Mouse (Mus musculus) MEL (cell line): ENCODE results near the gene Morc2b. TPM values are rescaled to one million over a fixed set of nuclear protein-coding genes. Genes with fewer than 3 reads are reported as not detected.
"Not testable (repeated sequence)": the region's sequence is repeated elsewhere in the genome, so short reads cannot be mapped to it uniquely, and the experiment has no call there.

Experiments used
- DNase-seq: peaks from one replicate; pipeline ENCODE4 v3.0.0; 2011; ENCODE audit warnings: low read depth, low spot score
- H3K27ac ChIP-seq: 2 replicates; pipeline ENCODE4 v1.5.1; 2012; ENCODE audit warnings: low read depth, mild to moderate bottlenecking, control low read depth, low read length, moderate library complexity; ENCODE audit not compliant: control insufficient read depth
- H3K27me3 ChIP-seq, 2 experiments: fragments of 150-350 bp in 1 of 2; sonication (generic) in 1 of 2; 2 replicates each; pipeline ENCODE4 v1.6.1; 2012; ENCODE audit warnings: low read length in 2 of 2, mild to moderate bottlenecking in 2 of 2, improper control_type of control experiment in 1 of 2, moderate library complexity in 1 of 2; ENCODE audit not compliant: insufficient read depth in 2 of 2, control insufficient read depth in 1 of 2
- H3K36me3 ChIP-seq, 2 experiments: 2 replicates each; pipeline ENCODE4 v1.6.1; 2012 to 2014; ENCODE audit warnings: low read length in 2 of 2, improper control_type of control experiment in 1 of 2, inconsistent platforms in 1 of 2, mild to moderate bottlenecking in 1 of 2; ENCODE audit not compliant: insufficient read depth in 2 of 2, control insufficient read depth in 1 of 2
- H3K4me1 ChIP-seq, 2 experiments: fragments of 150-350 bp in 1 of 2; sonication (generic) in 1 of 2; 2 replicates each; pipeline ENCODE4 v1.6.1; 2012; ENCODE audit warnings: low read length in 2 of 2, improper control_type of control experiment in 1 of 2, mild to moderate bottlenecking in 1 of 2; ENCODE audit not compliant: insufficient read depth in 2 of 2, control insufficient read depth in 1 of 2
- H3K4me3 ChIP-seq, 2 experiments: fragments of 150-350 bp in 1 of 2; sonication (generic) in 1 of 2; 2 replicates each; pipeline ENCODE4 v1.5.1; 2012; ENCODE audit warnings: low read depth in 2 of 2, low read length in 2 of 2, mild to moderate bottlenecking in 2 of 2, moderate library complexity in 2 of 2, control low read depth in 1 of 2, improper control_type of control experiment in 1 of 2; ENCODE audit not compliant: control insufficient read depth in 1 of 2, insufficient read depth in 1 of 2
- H3K79me2 ChIP-seq: 2 replicates; pipeline ENCODE4 v1.6.1; 2012; ENCODE audit warnings: mild to moderate bottlenecking, low read length, moderate library complexity; ENCODE audit not compliant: control insufficient read depth, poor library complexity, insufficient read depth
- H3K9ac ChIP-seq: 2 replicates; pipeline ENCODE4 v1.6.1; 2012; ENCODE audit warnings: low read depth, mild to moderate bottlenecking, control low read depth, low read length, moderate library complexity; ENCODE audit not compliant: control insufficient read depth, poor library complexity, severe bottlenecking
- H3K9me3 ChIP-seq: fragments of 150-350 bp; sonication (generic); replicated peaks from 2 replicates; pipeline ENCODE4 v1.6.1; 2012; ENCODE audit warnings: mild to moderate bottlenecking, low read length, improper control_type of control experiment, moderate library complexity; ENCODE audit not compliant: insufficient read depth
- CHD2 ChIP-seq: IDR thresholded peaks from 2 replicates; pipeline ENCODE4 v1.6.1; 2011; ENCODE audit warnings: low read length, improper control_type of control experiment
- CTCF ChIP-seq, 3 experiments: IDR thresholded peaks in 2 of 3; conservative IDR thresholded peaks in 1 of 3; 2 replicates each; pipeline ENCODE4 v1.5.1; 2011 to 2012; ENCODE audit warnings: low read length in 3 of 3, low read depth in 2 of 3, mild to moderate bottlenecking in 2 of 3, improper control_type of control experiment in 1 of 3, inconsistent platforms in 1 of 3, mixed read lengths in 1 of 3, moderate library complexity in 1 of 3; ENCODE audit not compliant: control insufficient read depth in 1 of 3, insufficient read depth in 1 of 3, poor library complexity in 1 of 3, severe bottlenecking in 1 of 3
- E2F4 ChIP-seq: IDR thresholded peaks from 2 replicates; pipeline ENCODE4 v1.6.1; 2011; ENCODE audit warnings: low read depth, low read length, improper control_type of control experiment, borderline replicate concordance
- EP300 ChIP-seq, 2 experiments: IDR thresholded peaks; 2 replicates each; pipeline ENCODE4 v1.6.1; 2011; ENCODE audit warnings: improper control_type of control experiment in 2 of 2, low read length in 2 of 2, low read depth in 1 of 2, mild to moderate bottlenecking in 1 of 2
- GABPA ChIP-seq: IDR thresholded peaks from 2 replicates; pipeline ENCODE4 v1.6.1; 2012; ENCODE audit warnings: low read depth, mild to moderate bottlenecking, inconsistent platforms, low read length, improper control_type of control experiment, moderate library complexity
- GATA1 ChIP-seq: IDR thresholded peaks from 2 replicates; pipeline ENCODE4 v1.6.1; 2011; ENCODE audit warnings: low read depth, low read length, improper control_type of control experiment
- KAT2A ChIP-seq: conservative IDR thresholded peaks from 2 replicates; pipeline ENCODE4 v1.6.1; 2012; ENCODE audit warnings: low read depth, low read length, improper control_type of control experiment, inconsistent platforms
- MAX ChIP-seq: IDR thresholded peaks from 2 replicates; pipeline ENCODE4 v1.6.1; 2011; ENCODE audit warnings: low read length, improper control_type of control experiment
- MAZ ChIP-seq: IDR thresholded peaks from 2 replicates; pipeline ENCODE4 v1.6.1; 2012; ENCODE audit warnings: low read depth, mild to moderate bottlenecking, inconsistent platforms, low read length, improper control_type of control experiment
- MXI1 ChIP-seq: IDR thresholded peaks from 2 replicates; pipeline ENCODE4 v1.6.1; 2011; ENCODE audit warnings: mild to moderate bottlenecking, low read depth, low read length, improper control_type of control experiment
- MYB ChIP-seq: IDR thresholded peaks from 2 replicates; pipeline ENCODE4 v1.6.1; 2011; ENCODE audit warnings: mild to moderate bottlenecking, low read depth, low read length, improper control_type of control experiment
- NRF1 ChIP-seq: IDR thresholded peaks from 2 replicates; pipeline ENCODE4 v1.6.1; 2014; ENCODE audit warnings: low read depth, mild to moderate bottlenecking, inconsistent platforms, low read length, improper control_type of control experiment, moderate library complexity; ENCODE audit not compliant: poor library complexity, insufficient read depth, severe bottlenecking
- POLR2AphosphoS2 ChIP-seq: IDR thresholded peaks from 2 replicates; pipeline ENCODE4 v1.6.1; 2011; ENCODE audit warnings: low read length, improper control_type of control experiment
- POLR2AphosphoS5 ChIP-seq: IDR thresholded peaks from 2 replicates; pipeline ENCODE4 v1.6.1; 2012; ENCODE audit warnings: low read depth, borderline replicate concordance, mild to moderate bottlenecking, inconsistent platforms, low read length, moderate library complexity, mixed read lengths
- RAD21 ChIP-seq: IDR thresholded peaks from 2 replicates; pipeline ENCODE4 v1.6.1; 2011; ENCODE audit warnings: mild to moderate bottlenecking, low read depth, low read length, improper control_type of control experiment
- RCOR1 ChIP-seq: IDR thresholded peaks from 2 replicates; pipeline ENCODE4 v1.6.1; 2012; ENCODE audit warnings: low read depth, mild to moderate bottlenecking, inconsistent platforms, low read length, improper control_type of control experiment
- TBP ChIP-seq: IDR thresholded peaks from 2 replicates; pipeline ENCODE4 v1.8.0; 2011; ENCODE audit warnings: low read depth, low read length, improper control_type of control experiment
- UBTF ChIP-seq: IDR thresholded peaks from 2 replicates; pipeline ENCODE4 v1.6.1; 2012; ENCODE audit warnings: low read depth, mild to moderate bottlenecking, inconsistent platforms, low read length, improper control_type of control experiment, moderate library complexity, borderline replicate concordance; ENCODE audit not compliant: insufficient read depth
- ZC3H11A ChIP-seq: IDR thresholded peaks from 2 replicates; pipeline ENCODE4 v1.6.1; 2012; ENCODE audit warnings: low read depth, mild to moderate bottlenecking, inconsistent platforms, low read length, improper control_type of control experiment
- ZMIZ1 ChIP-seq: IDR thresholded peaks from 2 replicates; pipeline ENCODE4 v1.6.1; 2012; ENCODE audit warnings: low read depth, mild to moderate bottlenecking, inconsistent platforms, low read length, improper control_type of control experiment, moderate library complexity
- ZNF384 ChIP-seq: IDR thresholded peaks from 2 replicates; pipeline ENCODE4 v1.6.1; 2012; ENCODE audit warnings: low read depth, mild to moderate bottlenecking, inconsistent platforms, low read length, improper control_type of control experiment
- polyA plus RNA-seq, 2 experiments: library from polyadenylated mRNA; stranded (reverse) in 1 of 2; unstranded in 1 of 2; fragments of >175 nt in 1 of 2; fragments of >200 nt in 1 of 2; gene quantifications; 2 replicates each; pipeline versions ENCODE4 v1.2.1 to v1.2.4; 2012; ENCODE audit warnings: low replicate concordance in 2 of 2, low read depth in 1 of 2; ENCODE audit not compliant: insufficient read length in 2 of 2, insufficient read depth in 1 of 2, missing spikeins in 1 of 2
- total RNA-seq: library from RNA; depleted of rRNA; stranded (reverse); fragments of 300-350 nt; gene quantifications from 2 replicates; pipeline ENCODE4 v1.2.3, GENCODE M21; 2012; rRNA removed

Gene Morc2b
- total RNA-seq = not detected in 2 replicates
- not detected for polyA plus RNA-seq

- H3K27me3 ChIP-seq = no peaks in the 10 kb centered on the region; a peak in 1 of 4 replicates
- DNase-seq = no peak
- TF ChIP-seq POLR2AphosphoS5 = no peak
- no peak for TF ChIP-seq RAD21
- no peak for TF ChIP-seq NRF1
- TF ChIP-seq MAX = no peak
- TF ChIP-seq CHD2 = no peak
- TF ChIP-seq TBP = no peak
- no peak for TF ChIP-seq E2F4
- no peak within 1 kb of the TSS for H3K9ac ChIP-seq
- no peaks in the 10 kb centered on the region for H3K9me3 ChIP-seq
- H3K4me1 ChIP-seq = no peaks in the 10 kb centered on the region
- no peaks in the 10 kb centered on the region for H3K79me2 ChIP-seq
- H3K36me3 ChIP-seq = no peaks in the 10 kb centered on the region
- no peak within 1 kb of the TSS for H3K27ac ChIP-seq
- no peak within 1 kb of the TSS for H3K4me3 ChIP-seq
Observed at GRCm38 (mm10) chr17:33139261-33139820, at the start of gene Morc2b. Gene Morc2b (minus strand): TSS chr17:33139683.

GRCm38 (mm10) chr17:33168147-33168546 lies 28.7 kb upstream of the Morc2b start, which contains the start of gene Olfr55:
Gene Olfr55 (plus strand): TSS chr17:33168447.
- DNase-seq, H3K79me2 ChIP-seq, H3K4me3 ChIP-seq, H3K4me1 ChIP-seq, H3K9me3 ChIP-seq, H3K9ac ChIP-seq, H3K36me3 ChIP-seq, H3K27ac ChIP-seq, H3K27me3 ChIP-seq: not testable (repeated sequence)

GRCm38 (mm10) chr17:33126257-33126656 lies 13.2 kb downstream of the Morc2b start:
- Histone ChIP-seq H3K4me1 (no peaks in the 10 kb centered on the region), H3K27me3 (no peaks in the 10 kb centered on the region), H3K9me3 (no peaks in the 10 kb centered on the region), H3K4me3 (no peak overlapping the region), H3K27ac (no peak overlapping the region), H3K9ac (no peak overlapping the region), H3K79me2 (no peaks in the 10 kb centered on the region), H3K36me3 (no peaks in the 10 kb centered on the region)
- TF ChIP-seq RAD21 = no peak
- no peak for TF ChIP-seq KAT2A
- TF ChIP-seq UBTF = no peak
- TF ChIP-seq GATA1 = no peak
- TF ChIP-seq RCOR1 = no peak
- TF ChIP-seq TBP = no peak
- no peak for TF ChIP-seq MYB
- TF ChIP-seq POLR2AphosphoS2 = no peak
- TF ChIP-seq ZNF384 = no peak
- TF ChIP-seq EP300 (IDR thresholded peaks at IDR 0.05; ENCODE audit: low read depth in 1 of 2, low read length in 2 of 2) = no peak
- no peak for TF ChIP-seq MXI1
- TF ChIP-seq ZMIZ1 = no peak
- TF ChIP-seq ZC3H11A = no peak
- TF ChIP-seq GABPA = no peak
- TF ChIP-seq MAZ = no peak
- TF ChIP-seq CTCF (IDR thresholded peaks at IDR 0.05 in 2 of 3, conservative IDR thresholded peaks at IDR 0.05 in 1 of 3; ENCODE audit: control insufficient read depth in 1 of 3, insufficient read depth in 1 of 3, low read depth in 2 of 3, low read length in 3 of 3, poor library complexity in 1 of 3, severe bottlenecking in 1 of 3) = no peak
- no peak for DNase-seq
